Mouse (Mus musculus): ENCODE measurements at regions not wholly inside any gene's neighbourhood (a gene's known extent, or its start where the extent isn't known, plus 50 kb on each side); places are given as distances from the start of the nearest gene placed in this dataset.
"Not testable (repeated sequence)": the region's sequence is repeated elsewhere in the genome, so short reads cannot be mapped to it uniquely, and the experiment has no call there.

DNA sequence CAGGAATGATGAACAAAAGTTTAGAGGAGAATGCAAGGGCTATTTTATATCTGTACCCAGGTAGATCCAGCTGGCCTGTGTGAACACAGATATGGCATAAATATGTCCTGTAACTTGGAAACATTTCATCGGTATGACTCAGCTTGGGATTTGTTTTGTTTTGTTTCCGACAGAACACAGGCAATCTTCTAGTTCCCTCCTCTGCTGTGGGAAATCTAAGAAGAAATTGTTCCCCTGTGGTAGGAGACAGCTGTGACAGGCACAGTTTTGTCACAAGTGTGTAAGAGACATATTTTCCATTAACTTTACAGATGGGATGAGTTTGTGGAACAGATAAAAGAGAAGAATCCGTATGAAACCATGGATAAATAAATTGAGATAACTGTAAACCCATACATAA is 687.0 kb downstream of the Tpm3-rs7 start:
- no peak for DNase-seq (ENCODE audit: low read depth, low spot score)

GRCm38 (mm10) chr14:114002420-114002819 is 688.0 kb downstream of the Tpm3-rs7 start:
- DNase-seq (ENCODE audit: low read depth, low spot score): no peak

DNA sequence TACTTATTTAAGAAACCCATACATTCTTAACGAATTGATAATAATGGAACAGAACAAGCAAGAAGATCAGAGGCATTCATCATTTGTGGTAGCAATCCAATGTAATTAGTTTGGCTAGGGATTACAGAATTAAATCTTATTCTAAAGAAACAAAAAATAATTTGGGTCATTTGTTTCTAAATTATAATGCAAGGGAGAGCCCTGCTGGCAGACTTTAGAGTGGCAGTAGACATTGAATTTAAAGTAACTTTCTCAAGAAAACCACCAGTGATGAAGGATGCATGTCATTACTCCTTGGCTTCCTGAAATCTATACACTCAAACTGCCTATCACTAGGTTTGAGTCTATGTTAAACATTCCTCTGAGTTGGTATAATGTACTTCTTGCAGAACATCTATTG is 722.7 kb downstream of the Tpm3-rs7 start:
- DNase-seq (ENCODE audit: low read depth, low spot score): no peak

GRCm38 (mm10) chr14:114038611-114039312 is 724.4 kb downstream of the Tpm3-rs7 start:
- peak; percentile 81 for DNase-seq (ENCODE audit: low read depth, low spot score)

DNA sequence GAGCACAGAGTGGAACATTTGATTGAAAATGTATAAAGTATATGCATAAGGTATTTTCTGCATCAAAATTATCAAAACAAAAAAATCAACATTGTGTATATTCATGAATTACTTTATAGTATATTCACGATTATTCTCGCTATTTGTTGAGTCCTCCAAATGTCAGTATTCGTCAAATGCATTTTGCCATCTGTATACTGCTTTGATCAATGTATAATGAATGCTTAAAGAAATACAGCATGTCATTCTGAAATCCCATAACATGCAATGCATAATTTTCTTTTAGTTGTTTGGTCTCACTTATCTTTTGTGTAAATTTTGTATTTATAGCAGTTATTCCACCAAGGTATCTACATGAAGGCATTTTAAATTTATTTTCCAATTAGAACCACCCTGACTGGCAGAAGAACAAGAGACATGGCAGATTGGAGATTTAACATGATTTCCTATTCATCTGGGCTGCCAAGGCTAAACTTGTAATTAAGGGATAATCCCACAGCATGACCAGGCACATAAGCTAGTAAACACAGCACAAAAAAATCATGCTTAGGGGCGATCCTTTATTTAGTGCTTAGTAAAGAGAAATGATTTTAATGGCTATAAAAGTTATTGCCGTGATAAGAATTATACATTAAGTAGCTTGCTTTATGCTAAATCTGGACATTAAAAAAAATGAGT is 739.3 kb downstream of the Tpm3-rs7 start:
- no peak for DNase-seq (ENCODE audit: low read depth, low spot score)

DNA sequence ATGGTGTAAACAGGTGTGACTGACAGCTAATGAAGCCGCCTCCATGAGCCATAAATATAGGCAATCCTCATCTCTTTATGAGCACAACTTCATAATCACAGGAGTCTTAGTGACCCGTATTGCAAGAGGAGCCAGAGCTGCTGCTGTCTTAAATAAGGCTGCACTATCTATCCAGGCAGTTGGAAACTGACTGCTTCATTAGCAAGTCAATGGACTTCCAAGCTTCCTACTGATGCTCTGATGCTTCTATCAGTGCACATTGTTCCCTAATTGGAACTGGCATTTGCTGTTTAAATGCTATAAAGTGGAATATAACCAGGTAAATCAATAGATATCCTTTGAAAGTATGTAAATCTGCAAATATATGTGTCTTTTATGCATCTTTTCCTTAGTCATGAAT is 746.9 kb downstream of the Tpm3-rs7 start:
- DNase-seq (ENCODE audit: low read depth, low spot score): peak; percentile 69

DNA sequence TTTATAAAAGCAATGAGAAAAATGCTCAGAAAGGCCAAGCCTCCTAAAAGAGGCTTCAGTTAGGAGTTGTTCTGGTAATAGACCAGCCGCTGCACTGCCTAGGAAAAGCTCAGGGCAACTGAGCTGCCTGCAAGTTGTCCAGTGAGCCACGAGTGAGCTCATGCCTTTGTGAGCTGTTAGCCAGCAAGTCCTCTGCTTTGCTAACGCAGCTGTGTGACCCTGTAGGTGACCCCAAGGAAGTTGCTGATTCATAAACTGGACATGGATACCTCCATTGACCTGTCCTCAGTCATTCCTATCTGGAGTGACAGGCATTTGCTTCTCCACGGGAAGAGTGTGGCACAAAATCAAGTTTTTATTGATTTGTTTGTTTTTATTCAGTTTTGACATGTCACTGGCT is 748.2 kb downstream of the Tpm3-rs7 start:
- no peak for DNase-seq (ENCODE audit: low read depth, low spot score)

- no peak for DNase-seq (ENCODE audit: low read depth, low spot score)
These were observed 758.8 kb downstream of the Tpm3-rs7 start for GRCm38 (mm10) chr14:114073236-114073635.

- DNase-seq (ENCODE audit: low read depth, low spot score): no peak
These were observed 759.6 kb downstream of the Tpm3-rs7 start for GRCm38 (mm10) chr14:114074011-114074410.

DNA sequence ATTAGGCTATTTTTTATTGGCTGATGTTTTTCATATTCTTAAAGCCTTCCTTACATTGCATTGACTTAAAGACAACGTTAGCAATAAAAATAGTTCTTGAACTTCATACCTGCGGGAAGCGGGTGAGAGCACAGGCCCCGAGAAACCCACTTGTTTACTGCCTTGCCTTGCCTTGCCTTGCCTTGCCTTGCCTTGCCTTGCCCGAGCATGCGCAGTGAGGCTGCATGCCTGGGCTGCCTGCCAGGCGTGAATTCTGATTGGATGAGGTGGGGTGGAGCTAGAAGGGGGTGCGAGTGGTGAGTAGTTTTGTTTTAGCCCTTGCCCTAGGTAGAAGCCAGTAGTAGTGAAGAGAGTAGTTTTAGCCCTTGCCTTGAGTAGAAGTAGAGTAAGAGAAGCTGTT is 792.4 kb downstream of the Tpm3-rs7 start:
- DNase-seq (ENCODE audit: low read depth, low spot score): peak; percentile 29

DNA sequence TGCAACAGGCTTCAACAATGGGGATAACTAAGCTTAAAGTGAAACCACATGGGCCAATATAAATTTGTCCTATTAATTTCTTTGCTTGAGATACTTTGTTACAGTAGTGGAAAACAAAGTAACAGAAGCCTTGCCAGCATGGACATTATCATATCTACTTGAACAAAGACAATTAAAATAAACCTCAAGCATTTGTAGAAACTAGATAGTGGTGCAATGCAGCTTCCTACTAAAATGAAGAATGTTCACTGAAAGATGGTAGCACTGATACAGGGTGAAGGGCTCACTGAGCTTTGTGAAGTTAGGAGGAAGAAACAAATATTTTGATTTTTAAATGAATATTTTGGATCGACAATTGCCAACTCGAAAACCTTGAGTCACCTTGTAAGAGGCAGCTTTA is 814.1 kb downstream of the Tpm3-rs7 start:
- DNase-seq (ENCODE audit: low read depth, low spot score): no peak

DNA sequence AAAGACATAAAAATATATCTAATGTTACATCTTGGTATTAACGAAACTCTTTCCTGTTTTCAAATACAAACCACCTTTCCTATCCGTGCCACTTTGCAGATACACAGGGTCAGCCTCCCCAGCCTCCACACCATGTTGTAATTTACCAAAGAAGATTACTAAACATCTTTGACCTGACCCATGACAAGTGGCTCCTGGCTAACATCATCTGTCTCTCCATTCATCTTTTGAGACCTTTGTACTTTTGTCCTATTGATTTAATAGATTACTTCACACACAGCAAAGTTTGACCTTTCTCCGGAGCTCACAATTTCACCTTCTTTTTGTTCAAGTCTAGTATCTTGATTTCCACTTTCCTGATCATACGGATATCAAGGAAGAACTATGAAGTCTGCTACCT is 851.6 kb downstream of the Tpm3-rs7 start:
- no peak for DNase-seq (ENCODE audit: low read depth, low spot score)

- no peak for DNase-seq (ENCODE audit: low read depth, low spot score)
These were observed 876.4 kb upstream of the Gpc5 start for GRCm38 (mm10) chr14:114215609-114216008.

DNA sequence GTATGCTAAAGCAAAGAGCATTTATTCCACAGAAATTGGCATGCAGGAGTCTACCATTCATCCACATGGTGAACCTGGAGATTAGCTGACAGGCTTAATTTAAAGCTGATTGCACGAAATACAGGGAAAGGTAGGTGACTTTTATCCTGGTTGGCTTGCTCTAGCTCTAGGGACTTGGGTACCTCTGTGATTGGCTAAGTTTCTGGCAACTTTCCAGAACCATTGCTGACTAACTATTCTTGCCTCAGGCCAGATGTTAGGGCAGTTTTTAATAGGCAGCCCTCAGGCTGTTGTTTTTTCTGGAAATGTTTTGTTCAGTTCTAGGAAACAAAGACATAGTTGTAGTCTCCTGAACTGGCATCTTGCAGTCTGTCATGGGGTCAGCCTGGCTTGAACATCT is 871.1 kb upstream of the Gpc5 start:
- no peak for DNase-seq (ENCODE audit: low read depth, low spot score)

DNA sequence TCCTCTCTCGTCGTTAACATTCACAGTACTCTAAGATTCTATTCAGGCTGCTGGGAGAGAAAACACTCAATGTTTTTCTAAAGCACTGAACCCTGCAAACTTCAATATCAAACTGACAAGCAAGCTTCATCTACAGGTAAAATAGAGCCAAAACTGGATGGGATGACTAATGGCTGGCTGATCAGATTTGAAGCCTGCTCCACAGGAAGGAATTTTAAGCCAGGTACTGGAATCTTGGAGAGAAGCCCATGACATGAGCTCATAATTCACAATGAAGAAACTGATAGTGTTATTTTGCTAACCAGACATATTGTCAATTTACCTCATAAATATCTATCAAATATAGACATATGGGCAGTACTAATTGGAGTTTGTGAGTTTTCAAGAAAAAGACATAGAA is 861.3 kb upstream of the Gpc5 start:
- DNase-seq (ENCODE audit: low read depth, low spot score): no peak

DNA sequence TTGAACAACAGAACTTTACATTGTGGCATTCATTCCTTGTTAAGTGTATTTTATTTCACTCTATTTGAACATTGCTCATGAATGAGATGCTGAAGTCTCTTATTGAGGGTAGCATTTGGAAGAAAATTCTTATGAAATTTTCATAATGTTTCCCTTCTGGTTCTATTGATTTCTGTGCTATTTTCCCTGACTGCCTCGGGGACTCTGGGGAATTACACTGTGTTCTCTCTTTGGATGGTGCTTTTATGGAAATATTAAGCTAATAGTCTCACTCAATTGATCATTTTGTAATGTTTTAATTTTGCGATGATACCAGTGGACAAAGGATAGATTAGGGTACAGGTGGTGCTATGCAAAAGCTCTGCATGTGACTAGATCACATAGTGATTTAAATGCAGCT is 837.0 kb upstream of the Gpc5 start:
- no peak for DNase-seq (ENCODE audit: low read depth, low spot score)

GRCm38 (mm10) chr14:114261657-114262056 is 830.4 kb upstream of the Gpc5 start:
- no peak for DNase-seq (ENCODE audit: low read depth, low spot score)

DNA sequence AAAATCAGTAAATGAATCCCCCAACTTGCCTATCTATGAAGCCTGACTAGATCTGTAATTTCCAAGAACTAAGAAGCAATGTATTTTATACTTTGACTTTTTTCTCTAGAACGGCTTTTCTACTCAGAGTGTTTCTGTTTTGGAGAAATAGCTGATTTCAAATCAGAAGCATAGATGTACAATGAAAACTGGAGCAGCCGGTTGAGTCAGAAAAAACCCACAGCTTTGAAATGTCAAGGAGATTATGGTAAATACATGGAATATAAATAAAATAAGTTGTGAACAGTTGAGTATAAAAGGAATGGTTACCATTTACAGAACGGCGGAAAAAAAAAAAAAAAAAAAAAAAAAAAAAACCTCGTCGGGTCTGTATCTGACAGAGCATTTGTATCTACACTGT is 791.4 kb upstream of the Gpc5 start:
- DNase-seq (ENCODE audit: low read depth, low spot score): no peak

DNA sequence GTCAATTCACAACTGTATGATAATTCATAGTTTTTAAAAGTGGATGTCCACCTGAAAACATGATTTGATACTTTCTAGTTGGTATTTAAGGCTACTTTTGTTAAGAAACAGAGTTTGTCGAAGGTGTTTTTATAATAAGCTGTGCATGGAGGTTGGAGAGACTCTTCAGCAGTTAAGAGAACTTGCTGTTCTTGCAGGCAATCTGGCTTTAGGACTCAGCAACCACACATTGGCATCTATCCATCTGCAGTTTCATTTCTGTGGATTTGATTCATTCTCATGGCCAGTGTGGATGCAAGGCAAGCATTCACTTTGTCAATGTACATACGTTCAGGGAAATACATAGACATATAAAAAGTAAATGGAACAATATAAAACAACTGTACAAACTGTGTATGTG is 784.5 kb upstream of the Gpc5 start:
- DNase-seq (ENCODE audit: low read depth, low spot score): no peak

DNA sequence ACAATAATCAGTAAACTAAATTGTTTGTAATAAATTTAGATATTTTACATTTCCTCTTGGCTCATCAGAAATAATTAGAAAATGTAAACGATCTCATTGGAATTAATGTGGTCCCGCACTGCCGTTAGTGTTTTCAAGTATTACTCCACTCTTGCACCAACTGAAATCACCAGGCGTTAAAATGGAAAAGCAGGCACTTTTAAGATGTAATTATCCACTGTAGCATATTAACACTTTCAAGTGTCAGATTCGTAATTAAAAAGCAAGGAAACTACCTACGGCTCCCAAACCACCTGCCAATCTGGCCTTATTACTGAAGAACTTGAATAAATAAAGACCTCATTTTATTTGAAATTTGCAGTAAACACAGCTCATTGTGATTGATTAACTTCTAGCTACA is 759.4 kb upstream of the Gpc5 start:
- DNase-seq (ENCODE audit: low read depth, low spot score): no peak

GRCm38 (mm10) chr14:114349345-114349744 is 742.7 kb upstream of the Gpc5 start:
- DNase-seq (ENCODE audit: low read depth, low spot score): peak; percentile 48

DNA sequence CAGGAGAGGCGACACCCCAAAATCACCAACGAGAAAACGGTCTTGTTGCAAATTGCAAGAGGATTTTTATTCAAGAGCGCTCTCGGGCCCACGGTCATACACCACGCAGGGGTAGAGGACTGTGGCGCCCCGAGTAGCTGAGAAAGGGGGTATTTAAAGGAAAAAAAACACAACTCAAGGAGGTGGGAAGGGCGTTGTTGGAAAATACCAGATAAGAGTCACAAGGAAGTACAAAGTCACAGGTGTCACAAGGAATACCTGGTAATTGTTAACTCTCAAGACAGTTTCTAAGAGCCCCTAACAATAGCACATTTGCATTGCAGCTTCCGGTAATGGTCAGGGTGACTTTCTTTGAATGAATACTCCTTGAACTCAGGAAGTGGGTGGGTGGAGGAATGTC is 742.2 kb upstream of the Gpc5 start:
- not testable (repeated sequence) for DNase-seq (ENCODE audit: low read depth, low spot score)

DNA sequence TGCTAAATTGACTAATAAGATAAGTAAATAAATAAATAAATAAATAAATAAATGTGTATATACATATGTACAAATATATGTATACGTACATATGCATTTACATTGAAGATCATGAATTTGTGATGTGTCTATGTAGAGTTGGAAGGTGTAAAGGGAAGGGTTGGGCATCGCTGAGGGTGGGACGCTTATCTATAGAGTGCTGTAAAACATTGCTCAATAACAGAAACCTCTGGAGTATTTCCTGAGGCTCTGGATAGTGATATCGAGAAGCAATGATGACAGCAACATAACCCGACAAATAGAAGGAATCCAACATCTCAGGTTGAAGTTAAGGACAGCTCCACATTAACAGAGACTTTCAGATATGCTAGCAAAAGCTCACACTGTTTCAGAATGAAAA is 739.7 kb upstream of the Gpc5 start:
- no peak for DNase-seq (ENCODE audit: low read depth, low spot score)

- DNase-seq (ENCODE audit: low read depth, low spot score): no peak
These were observed 717.2 kb upstream of the Gpc5 start for GRCm38 (mm10) chr14:114374847-114375246.
